Mouse (Mus musculus) left cerebral cortex, adult 8-10 months (tissue): Measurements from ENCODE around the gene Fam47c. TPM values are rescaled to one million over a fixed set of nuclear protein-coding genes. Genes with fewer than 3 reads are reported as not detected.

Experiments
- DNase-seq, 2 experiments: peaks; one replicate each; pipeline ENCODE4 v3.0.0; 2022; ENCODE audit warnings: low spot score in 2 of 2
- total RNA-seq, 4 experiments: library from RNA; stranded (reverse); gene quantifications; 2 replicates each; pipeline ENCODE4 v1.2.4; 2022

The Fam47c gene
- not detected for total RNA-seq

GRCm38 (mm10) chrX:78737463-78737862, at the start of gene Fam47c:
Gene Fam47c, plus strand, starts transcription at chrX:78737763.
- DNase-seq: no peak

GRCm38 (mm10) chrX:78769408-78769807, 31.8 kb downstream of the Fam47c start:
- DNase-seq: no peak

- no peak for DNase-seq
Observed at GRCm38 (mm10) chrX:78777078-78777477, 39.5 kb downstream of the Fam47c start.

Other genes with a start within 250 kb of the Fam47c start
- gene Prrg1, start 153.9 kb upstream of the Fam47c start, total RNA-seq: 1 to 10 TPM; 5.5 to 8.2 (median 7.0) TPM